Mouse (Mus musculus) stomach, embryonic 16.5 days (tissue): Measurements from ENCODE around the gene Actb. TPM values are rescaled to one million over a fixed set of nuclear protein-coding genes. Genes with fewer than 3 reads are reported as not detected.
A peak's percentile ranks its signal among the peaks of the same experiment; 100 is the strongest.

Experiments
- ATAC-seq: fragments of 200-750 bp; cut with Nextera tagmentation; 2 replicates; pipeline ENCODE4 v1.8.0; 2017; ENCODE audit warnings: moderate number of reproducible peaks, moderate TSS enrichment; ENCODE audit not compliant: insufficient read depth, low FRiP score
- H3K27ac ChIP-seq: fragments of 300-500 bp; sonication (generic); 2 replicates; pipeline ENCODE4 v1.5.1; 2014; ENCODE audit warnings: low read length
- H3K27me3 ChIP-seq: fragments of 300-500 bp; sonication (generic); 2 replicates; pipeline ENCODE4 v1.6.1; 2014; ENCODE audit warnings: low read length, control low read depth, mixed read lengths; ENCODE audit not compliant: control insufficient read depth, insufficient read depth
- H3K36me3 ChIP-seq: fragments of 300-500 bp; sonication (generic); 2 replicates; pipeline ENCODE4 v1.6.1; 2014; ENCODE audit warnings: low read length; ENCODE audit not compliant: control insufficient read depth, insufficient read depth
- H3K4me1 ChIP-seq: fragments of 300-500 bp; sonication (generic); 2 replicates; pipeline ENCODE4 v1.6.1; 2014; ENCODE audit warnings: low read length, control low read depth, mixed read lengths; ENCODE audit not compliant: control insufficient read depth, insufficient read depth
- H3K4me2 ChIP-seq: fragments of 300-500 bp; sonication (generic); 2 replicates; pipeline ENCODE4 v1.6.1; 2014; ENCODE audit warnings: low read depth, low read length, mixed read lengths
- H3K4me3 ChIP-seq: fragments of 300-500 bp; sonication (generic); replicated peaks from 2 replicates; pipeline ENCODE4 v1.5.1; 2014; ENCODE audit warnings: mild to moderate bottlenecking, low read length
- H3K9ac ChIP-seq: fragments of 300-500 bp; sonication (generic); 2 replicates; pipeline ENCODE4 v1.6.1; 2014; ENCODE audit warnings: low read length
- H3K9me3 ChIP-seq: fragments of 300-500 bp; sonication (generic); replicated peaks from 2 replicates; pipeline ENCODE4 v1.6.1; 2016; ENCODE audit warnings: low read length, control low read depth; ENCODE audit not compliant: control insufficient read depth
- WGBS: fragments of 180-500 bp; shearing (Covaris S2); extraction: QIAGEN DNeasy Blood & Tissue Kit; methylation state at CpG from one replicate; pipeline ENCODE4 v1.1.7; 2014; 5-methylcytosine and 5-hydroxymethylcytosine counted together
- polyA plus RNA-seq: library from polyadenylated mRNA; unstranded; fragments of >200 nt; fragmentation: Nextera tagmentation; extraction: Ambion mirVana; gene quantifications from 2 replicates; pipeline ENCODE4 v1.2.1, GENCODE M21; 2015

The Actb gene
- polyA plus RNA-seq, 1 experiment from 2014 or later, result 15,131 TPM

GRCm38 (mm10) chr5:142915231-142915630 lies 8.7 kb upstream of the Actb start:
- peak; percentile 53; the same call in 1 of the 2 replicates for ATAC-seq
- H3K27ac ChIP-seq, result peak overlapping the region; percentile 24; the same call in 1 of the 2 replicates
- 66% methylated on average over 11 of the region's 11 CpGs for WGBS

GRCm38 (mm10) chr5:142912739-142913138 lies 6.2 kb upstream of the Actb start:
- Histone ChIP-seq H3K4me1 (peaks cover 26% of the 10 kb centered on the region), H3K36me3 (no peaks in the 10 kb centered on the region), H3K4me2 (no peak overlapping the region), H3K9me3 (no peaks in the 10 kb centered on the region), H3K4me3 (no peak overlapping the region), H3K9ac (no peak overlapping the region), H3K27ac (no peak overlapping the region), H3K27me3 (no peaks in the 10 kb centered on the region)
- WGBS, result 77% methylated on average over 4 of the region's 4 CpGs
- ATAC-seq, result no peak

More at GRCm38 (mm10) chr5:142915231-142915630, 8.7 kb upstream of the Actb start:
- Histone ChIP-seq H3K4me2 (no peak overlapping the region), H3K9ac (no peak overlapping the region), H3K4me1 (0 out of 2 replicates have a peak, but pooled peaks cover 1% of the 10 kb centered on the region), H3K9me3 (no peaks in the 10 kb centered on the region), H3K36me3 (no peaks in the 10 kb centered on the region), H3K4me3 (no peak overlapping the region), H3K27me3 (no peaks in the 10 kb centered on the region)

GRCm38 (mm10) chr5:142912320-142912719 lies 5.8 kb upstream of the Actb start:
- no peak overlapping the region for H3K27ac ChIP-seq
- H3K9ac ChIP-seq, result no peak overlapping the region
- H3K4me3 ChIP-seq, result no peak overlapping the region
- H3K9me3 ChIP-seq, result no peaks in the 10 kb centered on the region
- no peak overlapping the region for H3K4me2 ChIP-seq
- H3K4me1 ChIP-seq, result peaks cover 30% of the 10 kb centered on the region
- H3K36me3 ChIP-seq, result no peaks in the 10 kb centered on the region
- no peak for ATAC-seq
- WGBS, result 93% methylated on average over 3 of the region's 3 CpGs
- no peaks in the 10 kb centered on the region for H3K27me3 ChIP-seq

- H3K27me3 ChIP-seq, result no peaks in the 10 kb centered on the region
- H3K4me1 ChIP-seq, result peaks cover 32% of the 10 kb centered on the region
- no peaks in the 10 kb centered on the region for H3K36me3 ChIP-seq
- H3K9me3 ChIP-seq, result no peaks in the 10 kb centered on the region
- no peak overlapping the region for H3K4me3 ChIP-seq
- H3K9ac ChIP-seq, result no peak overlapping the region
- no peak for ATAC-seq
- no peak overlapping the region for H3K4me2 ChIP-seq
- no peak overlapping the region for H3K27ac ChIP-seq
- 82% methylated on average over 2 of the region's 2 CpGs for WGBS
Measured at GRCm38 (mm10) chr5:142911629-142912028, 5.1 kb upstream of the Actb start.

GRCm38 (mm10) chr5:142909576-142910278 lies 3.2 kb upstream of the Actb start:
- Histone ChIP-seq H3K36me3 (peaks cover 8% of the 10 kb centered on the region), H3K9me3 (no peaks in the 10 kb centered on the region), H3K4me3 (no peak overlapping the region), H3K4me2 (peak overlapping the region; percentile 22), H3K27me3 (no peaks in the 10 kb centered on the region), H3K27ac (peak overlapping the region; percentile 100), H3K9ac (peak overlapping the region; percentile 48), H3K4me1 (peaks cover 32% of the 10 kb centered on the region)
- ATAC-seq, result no peak
- WGBS, result 25% methylated on average over 8 of the region's 8 CpGs

DNA sequence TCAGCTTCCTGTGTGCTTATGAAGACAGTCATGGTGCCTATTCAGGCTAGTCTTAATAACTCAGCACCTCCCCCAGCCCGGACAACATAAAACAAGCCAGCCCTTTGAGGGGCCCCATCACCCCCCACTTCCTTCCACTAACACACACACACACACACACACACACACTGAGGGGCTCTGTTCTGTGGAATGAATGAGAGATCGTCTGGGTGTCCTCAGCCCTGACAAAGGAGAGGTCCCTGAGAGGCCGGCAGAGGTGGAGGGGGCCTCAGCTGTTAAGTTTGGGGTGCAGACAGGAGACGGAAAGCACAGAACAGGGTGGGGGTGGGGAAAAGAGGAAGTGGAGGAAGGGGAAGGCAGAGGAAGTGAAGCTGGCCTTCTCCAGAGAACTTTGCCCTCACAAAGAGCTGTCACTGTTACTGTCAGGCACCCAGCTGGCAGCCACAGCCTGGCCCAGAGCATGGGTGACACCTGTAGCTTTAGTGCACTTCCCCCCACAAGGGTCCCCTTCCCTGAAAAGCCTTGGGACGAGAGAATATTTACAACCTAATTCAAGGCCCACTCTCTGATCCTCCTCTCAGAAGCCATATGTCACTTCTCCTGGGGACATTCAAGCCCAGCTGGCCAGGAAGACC lies 2.5 kb upstream of the Actb start:
- H3K4me3 ChIP-seq, result no peak overlapping the region
- no peak for ATAC-seq

DNA sequence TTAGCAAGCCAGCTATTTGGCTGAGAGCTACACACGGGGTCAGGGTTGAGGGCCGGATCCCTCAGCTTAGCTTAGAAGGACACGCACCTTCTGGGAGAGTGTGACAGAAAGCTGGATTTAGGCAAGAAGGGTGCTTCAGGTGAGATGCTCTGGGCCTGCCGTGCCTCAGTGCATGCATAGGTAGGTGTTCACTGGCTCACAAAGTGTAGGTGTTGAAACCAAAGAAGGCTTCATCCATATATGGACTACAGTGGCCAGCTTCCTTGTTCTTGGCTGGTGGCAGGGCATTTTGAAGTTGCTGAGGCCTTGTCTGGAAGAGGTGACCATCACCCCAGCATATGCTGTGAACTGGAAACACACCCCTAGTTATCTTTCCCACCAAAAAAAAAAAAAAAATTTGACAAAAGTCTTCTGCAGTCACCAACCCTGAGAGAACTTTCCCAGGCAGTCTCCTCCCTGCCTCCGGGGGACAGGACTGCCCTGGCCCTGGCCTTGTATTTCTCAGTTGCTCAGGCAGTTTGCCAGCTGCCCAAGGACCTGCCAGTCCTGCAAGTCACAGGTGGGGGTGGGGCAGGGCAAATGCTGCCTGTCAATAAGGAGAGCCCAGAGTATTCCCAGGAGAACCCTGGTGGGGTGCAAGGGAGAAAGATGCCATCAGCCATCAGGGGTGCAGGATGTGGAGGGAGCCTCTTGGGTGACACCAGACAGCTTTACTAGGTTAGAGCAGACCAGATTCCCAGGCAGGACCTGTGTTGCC lies 1.4 kb upstream of the Actb start:
- Histone ChIP-seq H3K9me3 (no peaks in the 10 kb centered on the region), H3K9ac (peak overlapping the region; percentile 100), H3K4me2 (peak overlapping the region; percentile 83), H3K4me1 (peaks cover 40% of the 10 kb centered on the region), H3K36me3 (peaks cover 21% of the 10 kb centered on the region), H3K4me3 (peak overlapping the region; percentile 86), H3K27me3 (no peaks in the 10 kb centered on the region), H3K27ac (peak overlapping the region; percentile 100)
- 45% methylated on average over 5 of the region's 5 CpGs for WGBS
- no peak for ATAC-seq

More for the DNA sequence above, 2.5 kb upstream of the Actb start:
- peaks cover 15% of the 10 kb centered on the region for H3K36me3 ChIP-seq
- H3K9me3 ChIP-seq, result no peaks in the 10 kb centered on the region
- no peaks in the 10 kb centered on the region for H3K27me3 ChIP-seq
- peak overlapping the region; percentile 100 for H3K27ac ChIP-seq
- peak overlapping the region; percentile 83 for H3K4me2 ChIP-seq
- 17% methylated on average over 5 of the region's 5 CpGs for WGBS
- peaks cover 37% of the 10 kb centered on the region for H3K4me1 ChIP-seq
- H3K9ac ChIP-seq, result peak overlapping the region; percentile 48

DNA sequence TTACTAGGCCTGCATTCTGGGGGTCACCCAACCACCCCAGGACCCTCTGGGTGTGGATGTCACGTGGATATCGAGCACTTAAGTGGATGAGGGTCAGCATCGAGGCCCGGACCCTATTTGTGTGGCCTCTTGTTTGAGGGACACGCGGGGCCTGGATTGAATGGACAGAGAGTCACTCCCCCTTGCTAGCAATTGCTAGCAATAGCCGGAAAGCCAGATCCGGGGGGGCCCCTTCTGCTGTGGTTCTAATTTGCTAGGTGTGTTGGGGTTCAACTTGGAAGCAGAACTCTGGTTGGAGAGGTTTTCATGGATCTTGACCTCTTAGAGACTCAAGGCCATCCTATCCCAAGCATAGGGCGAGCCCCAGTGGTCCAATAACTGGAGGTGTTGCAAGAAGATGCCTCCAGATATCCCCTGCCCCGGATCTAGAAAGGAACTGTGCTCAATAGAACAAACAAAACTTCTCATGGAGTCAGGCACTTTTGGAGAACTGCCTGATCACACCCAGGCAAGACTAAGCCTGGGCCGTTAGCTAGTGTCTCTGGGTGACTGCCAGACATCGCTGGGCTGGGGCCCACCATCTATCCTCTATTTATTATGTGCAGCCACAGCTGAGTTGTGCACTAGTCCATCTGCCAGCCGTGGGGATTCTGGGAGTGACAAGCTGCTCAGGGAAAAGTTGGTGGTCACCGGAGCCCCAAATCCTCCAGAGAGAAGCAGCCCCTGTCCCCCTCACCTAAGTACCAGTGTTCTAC lies 671 bp upstream of the Actb start:
- Histone ChIP-seq H3K4me1 (peaks cover 40% of the 10 kb centered on the region), H3K4me3 (peak overlapping the region; percentile 86), H3K9me3 (no peaks in the 10 kb centered on the region), H3K27me3 (no peaks in the 10 kb centered on the region), H3K36me3 (peaks cover 28% of the 10 kb centered on the region), H3K4me2 (peak overlapping the region; percentile 83), H3K9ac (peak overlapping the region; percentile 100), H3K27ac (peak overlapping the region; percentile 100)
- WGBS, result 16% methylated on average over 14 of the region's 14 CpGs
- peak; percentile 11; the same call in 1 of the 2 replicates for ATAC-seq
